Mouse (Mus musculus): ENCODE results near the gene Gata2.
"Not testable (repeated sequence)": the region's sequence is repeated elsewhere in the genome, so short reads cannot be mapped to it uniquely, and the experiment has no call there.

Gata2 gene

DNA sequence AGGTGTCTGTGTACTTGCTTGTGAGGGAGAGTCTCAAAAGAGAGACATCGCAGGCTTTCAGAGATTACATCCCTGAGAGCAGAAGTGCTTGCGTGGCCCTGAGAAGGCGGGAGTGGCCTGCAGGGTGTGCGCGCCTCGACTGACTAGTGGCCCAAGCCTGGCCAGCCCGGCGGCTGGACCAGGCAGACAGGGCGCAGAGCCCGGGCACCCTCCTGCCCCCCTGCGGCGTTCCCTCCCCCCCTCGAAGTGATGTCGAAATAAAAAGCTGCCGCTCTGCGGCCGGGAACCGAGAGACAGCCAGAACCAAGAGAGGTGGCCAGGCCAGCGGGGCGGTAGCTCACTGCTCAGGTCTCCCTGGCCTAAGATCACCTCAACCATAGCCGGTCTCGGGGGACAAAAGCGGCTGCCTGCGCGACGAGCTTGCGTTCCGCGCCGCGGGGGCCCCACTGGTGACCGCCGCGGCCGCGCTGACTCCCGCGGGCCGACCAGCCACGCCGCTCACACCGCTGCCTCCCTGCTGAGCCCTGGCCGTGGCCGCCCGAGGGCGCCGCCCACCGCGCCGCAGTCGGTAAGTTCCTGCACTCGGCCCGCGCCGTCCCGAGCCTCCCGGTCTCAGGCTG, at the start of gene Gata2:
TSS of gene Gata2 (plus strand) at position 459 of the 620 bp plus-strand sequence.
- no peak for DNase-seq

DNA sequence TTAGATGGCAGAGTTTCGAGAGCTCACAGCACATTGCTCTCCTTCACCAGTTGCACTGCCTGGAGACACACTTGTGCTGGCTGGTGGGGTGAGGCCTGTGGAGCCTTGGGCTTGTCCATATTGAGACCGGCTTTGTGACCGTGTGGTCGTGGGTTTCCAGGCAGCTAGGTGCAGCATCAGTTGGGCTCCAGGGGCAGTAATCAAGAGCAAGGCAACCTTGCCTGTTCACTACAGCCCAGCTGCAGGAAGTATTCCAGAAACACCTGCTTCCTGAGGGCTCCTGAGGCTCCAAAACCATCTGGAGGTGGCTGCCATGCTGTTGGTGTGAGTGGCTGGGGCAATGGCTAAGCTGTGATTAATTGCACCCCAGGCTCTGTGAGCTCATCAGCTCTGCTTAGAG, 47.9 kb upstream of the Gata2 start:
- no peak for DNase-seq

DNA sequence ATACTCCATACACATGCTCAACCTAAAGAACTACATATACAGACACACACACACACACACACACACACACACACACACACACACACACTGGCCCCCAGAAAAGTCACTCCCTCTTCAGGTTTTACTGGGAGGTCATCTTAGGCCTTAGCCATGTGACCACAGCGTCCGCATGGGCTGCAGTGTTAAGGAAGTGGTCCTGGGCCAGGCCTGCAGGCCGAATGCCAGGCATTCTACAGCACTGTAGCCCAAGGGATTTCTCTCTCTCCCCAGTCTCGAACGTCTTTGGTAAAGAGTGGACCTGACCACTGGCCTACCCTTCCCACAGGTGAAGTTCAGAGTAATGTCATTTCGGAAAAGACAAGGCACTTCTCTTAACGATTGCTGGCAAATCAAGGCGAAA, 47.1 kb upstream of the Gata2 start:
- DNase-seq, result no peak

DNA sequence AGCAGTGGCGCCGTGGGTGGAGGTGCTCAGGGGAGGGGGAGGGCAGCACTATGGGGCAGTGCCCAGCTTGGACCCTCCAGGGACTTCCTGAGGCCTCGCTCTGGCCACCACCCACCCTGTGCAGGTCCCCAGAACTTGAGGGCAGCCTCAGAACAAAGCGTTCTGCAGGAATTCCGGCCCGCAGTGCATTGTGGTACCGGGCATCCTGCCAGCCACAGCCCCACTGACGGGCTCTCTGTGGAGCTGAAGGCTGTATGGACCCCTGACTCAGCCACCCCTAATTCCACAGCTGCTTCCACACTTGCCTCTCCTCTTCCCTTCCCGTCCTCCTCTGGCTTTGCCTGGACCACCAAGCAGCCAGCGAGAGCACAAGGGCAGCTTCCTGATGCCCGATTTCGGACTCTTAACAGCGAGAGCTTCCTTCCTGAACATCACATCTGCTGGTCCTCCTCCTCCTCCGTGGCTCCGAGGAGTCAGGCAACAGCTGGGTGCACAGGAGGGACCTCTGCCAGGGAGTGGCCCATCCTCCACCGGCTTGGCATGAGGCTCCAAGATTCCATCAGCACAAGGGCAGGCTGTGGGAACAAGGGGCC, 46.2 kb upstream of the Gata2 start:
- no peak for DNase-seq

DNA sequence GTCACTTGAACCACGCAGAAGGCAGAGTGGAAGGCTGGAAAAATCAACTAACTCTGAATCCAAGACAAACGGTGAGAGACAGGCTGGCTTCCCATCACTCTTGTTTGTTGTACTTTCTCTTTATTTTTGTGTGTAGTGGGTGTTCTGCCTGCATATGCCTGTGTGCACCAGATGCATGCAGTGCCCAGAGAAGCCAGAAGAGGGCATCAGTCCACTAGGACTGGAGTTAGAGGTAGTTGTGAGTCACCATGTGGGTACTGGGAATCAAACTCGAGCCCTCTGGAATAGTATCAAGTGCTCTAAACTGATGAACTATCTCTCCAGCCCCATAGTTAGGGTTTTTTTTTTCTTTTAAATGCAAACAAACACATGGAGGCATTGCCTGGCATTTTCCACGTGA, 42.4 kb upstream of the Gata2 start:
- no peak for DNase-seq

DNA sequence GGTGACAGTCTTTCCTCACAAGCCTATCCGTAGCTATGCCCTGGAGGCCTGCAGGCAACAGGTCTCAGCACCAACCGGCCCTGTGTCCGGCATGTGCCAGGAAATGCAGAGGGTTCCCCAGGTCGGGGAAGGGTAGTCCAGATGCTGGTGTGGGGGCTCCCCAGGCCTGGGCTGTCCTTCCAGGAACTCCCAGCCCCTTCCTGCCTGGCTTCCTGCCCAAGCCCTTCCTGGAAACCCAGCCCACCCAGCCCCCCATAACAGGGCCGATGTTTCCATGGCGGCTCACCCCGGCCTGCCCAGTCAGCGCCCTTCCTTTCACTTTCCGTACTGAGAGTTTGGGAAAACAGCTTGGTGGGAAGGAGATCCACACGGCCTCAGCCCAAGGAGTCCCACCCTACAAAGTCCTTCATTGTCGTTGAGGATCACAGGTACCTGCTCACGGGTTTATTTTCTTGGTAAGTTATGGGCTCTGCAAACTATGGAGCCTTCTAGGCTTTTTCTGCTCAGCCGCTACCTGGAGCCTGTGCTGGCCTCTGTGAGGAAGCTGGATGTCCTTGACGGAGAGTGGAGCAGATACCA, 41.5 kb upstream of the Gata2 start:
- DNase-seq, result no peak

DNA sequence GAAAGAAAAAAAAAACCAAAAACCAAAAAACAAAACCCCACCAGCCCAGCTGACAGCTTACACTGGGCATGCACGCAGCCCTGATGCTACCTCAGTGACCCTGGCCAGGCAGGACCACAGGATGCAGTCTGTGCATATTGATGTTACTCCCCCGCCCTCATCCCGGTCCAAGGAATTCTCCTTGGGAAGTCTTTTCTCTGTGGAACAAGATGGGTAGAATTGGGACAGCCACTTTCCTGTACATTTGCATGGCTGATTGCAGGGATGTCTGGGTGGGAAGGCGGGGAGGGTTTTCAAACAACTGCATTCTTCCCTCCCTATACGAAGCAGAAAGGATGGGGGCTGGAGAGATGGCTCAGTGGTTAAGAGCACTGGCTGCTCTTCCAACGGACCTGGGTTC, 40.7 kb upstream of the Gata2 start:
- no peak for DNase-seq

DNA sequence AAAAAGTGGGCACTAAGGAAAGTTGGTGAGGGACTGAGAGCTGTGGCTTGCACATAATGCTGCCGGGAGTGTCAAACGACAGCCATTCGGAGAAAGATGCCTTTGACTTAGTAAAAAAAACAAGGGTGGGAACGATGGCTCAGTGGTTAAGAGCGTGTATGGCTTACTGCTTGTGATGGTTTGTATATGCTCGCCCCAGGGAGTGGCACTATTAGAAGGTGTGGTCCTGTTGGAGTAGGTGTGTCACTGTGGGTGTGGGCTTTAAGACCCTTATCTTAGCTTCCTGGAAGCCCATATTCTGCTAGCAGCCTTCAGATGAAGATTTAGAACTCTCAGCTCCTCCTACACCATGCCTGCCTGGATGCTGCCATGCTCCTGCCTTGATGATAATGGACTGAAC, 38.1 kb upstream of the Gata2 start:
- DNase-seq, result not testable (repeated sequence)

DNA sequence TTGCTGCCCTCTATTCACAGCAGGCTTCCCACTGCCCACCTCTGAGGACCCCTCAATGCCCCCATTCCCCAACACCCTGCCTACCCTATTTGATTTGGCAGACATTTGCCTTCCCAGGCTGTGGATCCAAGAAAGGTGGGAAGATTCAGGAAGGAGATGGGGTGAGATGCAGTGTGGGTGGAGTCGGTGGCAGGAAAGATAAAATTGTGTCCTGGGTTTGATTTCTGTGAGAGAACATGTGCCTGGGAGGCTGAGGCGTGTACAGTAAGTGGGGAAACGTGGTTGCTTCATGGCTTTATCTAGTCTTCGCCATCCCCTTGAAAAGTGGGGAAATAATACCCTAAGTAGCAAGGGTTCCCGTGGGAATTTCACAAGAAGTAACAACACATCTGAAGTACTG, 34.9 kb upstream of the Gata2 start:
- no peak for DNase-seq

DNA sequence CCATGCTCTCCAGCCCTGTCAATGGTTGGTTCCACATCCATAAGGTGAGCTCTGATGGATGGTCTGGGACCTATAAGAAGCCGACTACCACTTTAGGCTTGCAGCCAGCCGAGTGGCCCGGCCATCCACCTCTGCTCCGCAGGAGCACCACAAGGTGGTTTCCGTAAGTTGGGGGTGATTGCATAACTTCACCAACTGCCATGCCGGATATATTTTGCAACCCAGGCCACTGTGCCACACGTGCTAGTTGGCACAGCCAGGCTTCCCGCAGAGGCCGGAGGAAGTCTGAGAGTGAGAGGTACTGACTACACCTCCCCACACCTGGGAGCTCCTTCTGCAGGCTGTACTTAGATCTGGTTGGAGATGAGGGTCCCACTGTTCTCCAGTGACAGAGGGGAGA, 27.6 kb upstream of the Gata2 start:
- no peak for DNase-seq

DNA sequence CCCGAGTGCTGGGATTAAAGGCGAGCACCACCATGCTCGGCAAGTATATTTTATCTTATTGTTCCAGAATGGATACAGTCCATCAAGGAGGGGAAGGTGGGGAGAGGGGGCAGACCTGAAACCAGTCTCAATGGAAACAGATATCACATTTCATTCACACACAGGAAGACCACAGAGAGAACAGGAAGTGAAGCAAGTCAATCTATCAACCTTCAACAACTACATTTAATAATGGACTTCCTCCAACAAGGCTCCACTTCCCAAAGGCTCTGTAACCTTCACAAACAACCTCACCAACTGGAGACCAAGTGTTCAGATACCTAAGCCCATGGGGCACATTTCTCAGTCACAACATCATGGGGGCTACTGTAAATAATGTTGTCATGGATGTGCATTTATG, 19.5 kb upstream of the Gata2 start:
- no peak for DNase-seq

DNA sequence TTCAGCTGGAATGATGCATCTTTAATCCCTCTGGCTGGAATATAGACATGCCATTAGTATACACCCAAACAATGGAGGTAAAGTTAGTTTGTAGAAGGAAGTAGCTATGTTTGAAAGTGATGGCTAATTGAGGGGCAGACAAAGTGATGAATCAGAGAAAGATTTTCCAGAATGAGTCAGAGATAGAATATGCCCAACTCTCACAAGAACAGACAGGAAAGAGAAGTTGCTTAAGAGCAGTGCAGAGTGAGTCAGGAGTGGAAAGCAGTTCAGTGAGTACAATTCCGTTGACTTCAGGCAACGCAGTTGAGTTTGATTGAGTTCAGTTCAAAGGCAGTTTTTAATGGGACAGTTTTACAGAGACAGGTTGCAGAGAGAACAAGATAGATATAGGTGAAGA, 19.0 kb upstream of the Gata2 start:
- no peak for DNase-seq

DNA sequence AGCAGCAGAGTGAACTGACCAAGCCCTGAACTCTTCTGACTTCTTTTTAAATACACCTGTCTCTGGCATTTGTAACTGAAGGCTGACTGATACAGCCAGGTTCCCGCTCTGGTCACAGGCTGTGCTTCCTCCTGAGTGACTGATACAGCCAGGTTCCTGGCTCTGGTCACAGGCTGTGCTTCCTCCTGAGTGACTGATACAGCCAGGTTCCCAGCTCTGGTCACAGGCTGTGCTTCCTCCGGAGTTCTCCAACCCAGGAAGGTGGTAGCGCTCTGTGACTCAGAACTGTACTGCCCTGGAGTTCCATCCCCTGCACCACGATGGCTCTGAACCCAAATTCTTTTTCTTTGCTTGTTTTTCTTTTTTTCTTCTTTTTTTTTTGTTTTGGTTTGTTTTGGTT, 9.0 kb upstream of the Gata2 start:
- no peak for DNase-seq

DNA sequence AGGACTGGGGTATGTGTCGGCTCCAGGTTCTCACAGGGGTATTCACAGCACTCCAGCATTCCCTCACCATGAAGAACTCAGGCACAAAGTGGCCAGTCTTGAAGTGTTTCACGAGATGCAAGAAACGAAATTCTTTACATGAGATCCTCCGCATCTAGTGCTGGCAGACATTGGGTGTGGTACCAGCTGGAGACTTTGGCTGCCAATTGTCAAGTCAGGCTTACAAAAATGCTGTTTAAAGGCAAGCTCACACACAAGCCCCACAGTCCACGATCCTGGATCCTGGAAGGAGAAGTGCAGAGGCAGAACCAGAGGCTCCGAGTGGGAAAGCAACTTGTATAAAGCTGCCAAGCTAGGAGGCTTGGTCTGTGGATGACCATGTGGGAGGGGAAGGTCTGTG, 5.5 kb upstream of the Gata2 start:
- no peak for DNase-seq

DNA sequence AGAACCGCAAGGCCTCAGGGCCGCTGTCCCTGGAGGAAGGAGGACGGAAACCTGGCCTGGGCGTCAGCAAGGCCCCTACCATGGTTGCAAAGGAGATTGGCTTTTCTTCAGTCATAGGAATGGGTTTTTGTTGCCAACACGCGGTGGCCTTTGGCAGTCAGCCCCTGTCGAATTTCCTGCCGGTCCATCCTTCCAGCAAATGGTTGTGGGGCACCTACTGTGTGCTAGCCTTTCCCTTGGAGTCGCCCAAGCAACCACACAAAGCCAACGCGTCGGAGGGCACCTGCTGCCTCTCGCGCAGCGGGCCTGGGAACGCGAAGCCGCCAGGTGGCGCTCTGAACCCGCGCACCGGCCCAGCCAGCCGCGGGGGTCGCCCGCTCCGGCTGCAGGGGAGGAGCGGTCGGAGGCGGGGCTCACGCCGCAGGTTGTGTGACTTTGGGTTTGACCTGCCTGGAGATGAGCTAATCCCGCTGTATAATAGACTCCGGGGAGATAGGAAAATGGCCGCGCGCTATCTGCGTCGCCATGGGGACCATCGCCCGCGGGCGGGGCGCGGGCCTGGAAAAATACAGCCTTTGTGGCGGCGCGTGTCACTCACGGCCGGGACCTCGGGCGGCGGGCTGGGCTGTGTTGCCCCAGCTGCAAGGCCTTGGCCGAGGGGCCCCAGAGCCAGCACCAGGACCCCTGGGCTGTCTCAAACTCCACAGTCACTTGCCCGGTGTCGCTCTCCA, 4.2 kb upstream of the Gata2 start:
- DNase-seq, result peak; percentile 66

DNA sequence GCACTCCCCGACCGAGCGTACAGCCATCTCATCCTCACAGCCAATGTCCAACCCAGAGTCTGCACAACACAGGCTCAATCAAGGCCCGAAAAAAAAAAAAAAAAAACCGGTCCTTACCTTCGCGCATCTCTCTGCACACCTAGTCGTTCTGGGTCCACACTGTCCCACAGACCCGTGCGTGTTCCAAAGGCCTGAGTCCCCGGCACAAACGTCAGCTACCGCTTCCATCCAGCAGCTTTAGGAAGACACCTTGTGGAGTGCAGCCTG, 3.7 kb upstream of the Gata2 start:
- no peak for DNase-seq

DNA sequence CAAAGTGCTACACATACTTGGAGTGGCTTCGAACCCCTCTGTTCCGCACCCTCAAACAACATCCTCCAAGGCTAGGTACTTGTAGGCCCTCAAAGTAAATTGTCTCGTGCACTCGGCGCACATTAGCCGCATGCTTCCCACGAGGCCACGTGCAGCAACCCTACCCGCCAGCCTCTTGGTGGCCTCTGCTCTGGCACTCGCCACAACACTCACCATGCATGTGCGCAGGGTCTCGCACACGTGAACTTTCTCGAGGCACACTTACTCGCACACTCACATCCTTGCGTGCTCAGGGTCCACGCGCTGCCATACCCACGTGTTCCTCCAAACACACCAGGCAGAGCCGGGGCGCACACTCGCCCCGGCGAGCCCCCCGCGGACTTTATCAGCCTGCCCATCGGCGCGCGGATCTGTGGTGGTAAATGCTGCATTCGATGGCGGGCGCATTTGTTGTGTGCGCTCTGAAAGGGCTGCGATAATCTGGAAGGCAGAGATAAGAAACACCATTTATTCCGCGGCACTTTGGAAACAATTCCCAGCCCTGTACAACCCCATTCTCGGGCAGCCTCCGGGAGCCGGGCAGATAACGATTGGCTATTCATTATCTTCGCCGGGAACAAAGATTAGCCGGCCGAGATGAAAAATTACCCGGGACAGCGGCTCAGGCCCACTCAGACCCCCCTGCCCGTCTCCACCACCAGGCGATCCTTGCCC, 3.2 kb upstream of the Gata2 start:
- DNase-seq, result no peak

DNA sequence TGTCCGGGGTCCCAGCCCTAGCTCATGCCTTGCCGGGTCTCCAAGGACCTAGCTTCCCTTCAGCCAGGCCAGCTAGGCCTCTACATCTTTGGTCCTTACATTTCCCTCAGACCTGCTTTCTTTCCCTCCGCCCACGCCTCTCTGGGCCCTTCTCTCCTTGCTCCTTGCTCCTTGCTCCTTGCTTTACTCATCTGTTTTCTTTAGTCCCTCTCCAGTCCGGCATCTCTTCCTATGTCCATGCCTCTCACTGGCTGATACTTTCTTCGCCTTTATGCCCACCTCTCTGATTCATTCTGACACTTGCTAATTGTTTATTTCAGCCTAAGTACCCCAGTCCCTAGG, 2.7 kb upstream of the Gata2 start:
- DNase-seq, result no peak

DNA sequence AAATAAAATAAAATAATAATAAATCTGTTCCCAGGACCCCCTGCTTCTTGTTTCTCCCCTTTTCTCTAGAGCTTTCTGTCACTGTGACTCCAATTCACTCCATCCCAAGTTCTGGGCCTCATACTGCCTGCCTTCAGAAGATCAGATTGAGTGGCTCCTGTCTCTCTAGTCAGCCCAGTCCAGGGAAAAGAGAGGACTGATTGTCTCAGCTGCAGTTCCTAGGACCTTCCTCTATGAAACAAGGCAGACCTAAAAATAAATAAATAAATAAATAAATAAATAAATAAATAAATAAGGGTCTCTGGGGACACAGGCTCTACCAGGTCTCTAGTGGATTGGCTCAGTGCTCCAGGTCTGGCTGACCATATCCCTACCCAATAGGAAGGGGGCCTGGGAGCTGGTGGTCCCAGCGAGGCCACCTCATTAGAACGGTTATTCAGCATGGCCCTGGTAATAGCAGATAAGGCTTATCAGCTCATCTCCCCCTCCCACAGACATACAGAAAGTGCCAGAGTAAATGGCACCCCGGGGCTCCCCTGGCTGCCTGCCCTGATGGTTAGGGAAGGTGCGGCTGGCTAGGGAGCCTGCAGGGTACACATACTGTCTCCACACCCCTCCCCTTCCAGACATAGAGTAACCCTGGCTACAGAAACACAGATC, 2.1 kb upstream of the Gata2 start:
- DNase-seq, result no peak

DNA sequence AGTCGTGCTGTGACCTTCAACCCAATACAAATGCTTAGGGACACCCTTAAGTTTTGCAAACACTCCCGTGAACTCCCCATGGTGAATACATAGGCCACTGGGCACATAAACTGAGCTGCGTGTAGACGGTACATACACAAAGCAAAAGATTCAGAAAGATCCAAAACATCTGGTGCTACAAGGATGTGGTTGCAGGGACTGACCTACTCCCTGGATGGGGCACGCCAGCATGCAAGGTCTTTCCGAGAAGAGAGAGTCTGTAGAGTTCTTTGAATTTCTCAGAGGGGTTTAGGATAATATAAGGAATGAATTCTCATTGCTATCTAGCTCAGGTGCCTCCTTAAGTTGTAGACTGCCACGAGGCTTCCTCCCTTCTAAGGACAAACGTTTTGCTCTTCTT, 935 bp upstream of the Gata2 start:
- DNase-seq, result no peak

DNA sequence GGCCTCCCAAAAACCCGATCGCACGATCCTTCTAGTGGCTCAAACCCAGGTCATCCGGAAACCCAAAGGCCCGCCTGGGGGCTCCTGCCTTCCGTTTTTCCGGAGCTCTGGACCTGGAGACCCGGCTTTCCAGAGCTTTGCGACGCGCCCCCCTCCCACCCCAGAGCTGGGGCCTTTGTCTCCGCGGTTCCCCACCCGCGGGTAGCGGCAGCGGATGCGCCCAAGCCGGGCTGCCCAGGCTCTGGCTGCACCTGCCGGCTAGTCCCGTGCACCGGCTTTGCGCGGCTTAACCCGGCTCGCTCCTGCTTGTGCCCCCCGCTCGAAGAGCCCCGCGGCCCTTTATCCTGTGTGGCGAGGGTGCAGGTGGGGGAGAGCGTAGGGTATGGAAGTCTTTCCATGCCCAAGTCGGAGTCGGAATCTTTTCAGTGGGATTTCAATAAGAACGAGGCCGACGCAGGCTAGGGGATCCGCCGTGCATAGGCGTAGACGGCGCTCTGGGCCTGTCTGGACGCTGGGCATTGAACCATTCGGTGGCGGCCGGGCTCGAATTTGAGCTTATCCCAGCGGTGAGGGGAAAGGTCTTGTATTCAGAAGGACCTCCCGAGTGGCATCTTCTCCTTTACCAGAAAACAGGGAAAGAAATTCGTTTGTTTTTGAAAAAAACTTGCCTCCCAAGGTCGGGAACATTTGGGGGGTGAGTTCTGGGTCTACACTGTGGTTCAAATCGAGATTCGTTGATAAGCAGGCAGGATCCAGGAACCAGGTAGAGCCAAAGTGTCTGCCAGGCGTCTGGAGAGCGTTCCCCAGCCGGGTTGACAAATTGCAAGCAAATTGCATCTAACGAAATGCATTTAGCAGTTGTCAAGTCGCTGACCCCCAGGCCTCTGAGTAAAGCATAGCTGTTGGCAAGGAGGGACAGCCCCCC, 624 bp downstream of the Gata2 start:
- DNase-seq, result no peak

DNA sequence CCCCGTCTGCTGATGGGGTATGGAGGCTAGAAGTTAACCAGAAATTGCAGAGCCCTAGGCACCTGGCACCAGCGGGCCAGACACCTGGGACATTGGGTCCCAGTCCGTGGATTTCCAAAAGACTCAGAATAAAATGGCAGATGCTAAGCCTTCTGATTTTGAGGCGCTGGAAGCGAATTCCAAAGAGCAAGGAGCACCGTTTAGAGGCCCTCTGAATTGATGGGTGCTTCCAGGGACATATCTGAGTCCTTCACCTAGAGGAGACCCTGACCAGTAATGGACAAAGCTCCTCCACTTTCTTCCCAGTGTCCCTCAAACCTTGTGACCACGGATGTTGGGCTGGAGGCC, 1.3 kb downstream of the Gata2 start:
- no peak for DNase-seq

Data from cerebellum, adult 11 months (tissue).